Mouse (Mus musculus): ENCODE measurements around the gene 2310009B15Rik. TPM values are rescaled to one million over a fixed set of nuclear protein-coding genes. Genes with fewer than 3 reads are reported as not detected.

2310009B15Rik gene
- 11.3 and 21.2 TPM in 2 replicates for total RNA-seq (2021)
- long read RNA-seq, transcript 2310009B15Rik-201 (3 exons, 565 nt): major isoform, 6 of 15 reads
- long read RNA-seq, partial matches to known transcripts: 0 of 15 reads
- long read RNA-seq, other reads (novel, unspliced or antisense): 8 of 15 reads

GRCm38 (mm10) chr1:138856101-138856950 is at the start of gene 2310009B15Rik:
2310009B15Rik (minus strand) TSS chr1:138856852.
- DNase-seq: peak; percentile 90

GRCm38 (mm10) chr1:138906256-138906655 is 49.6 kb upstream of the 2310009B15Rik start:
- no peak for DNase-seq

GRCm38 (mm10) chr1:138905092-138905765 is 48.6 kb upstream of the 2310009B15Rik start:
- no peak for DNase-seq

GRCm38 (mm10) chr1:138903894-138904293 is 47.2 kb upstream of the 2310009B15Rik start:
- no peak for DNase-seq

GRCm38 (mm10) chr1:138901431-138902117 is 44.9 kb upstream of the 2310009B15Rik start:
- DNase-seq: no peak

GRCm38 (mm10) chr1:138896088-138896487 is 39.4 kb upstream of the 2310009B15Rik start:
- no peak for DNase-seq

- DNase-seq: no peak
Observed at GRCm38 (mm10) chr1:138877470-138878254, 21.0 kb upstream of the 2310009B15Rik start.

GRCm38 (mm10) chr1:138876371-138877045 is 19.9 kb upstream of the 2310009B15Rik start:
- DNase-seq: no peak

GRCm38 (mm10) chr1:138850823-138851222 is 5.8 kb downstream of the 2310009B15Rik start:
- DNase-seq: no peak

- no peak for DNase-seq
Observed at GRCm38 (mm10) chr1:138850161-138850539, 6.5 kb downstream of the 2310009B15Rik start.

GRCm38 (mm10) chr1:138849531-138850160 is 7.0 kb downstream of the 2310009B15Rik start:
- DNase-seq: no peak

- DNase-seq: peak; percentile 6
Observed at GRCm38 (mm10) chr1:138848511-138849109, 8.0 kb downstream of the 2310009B15Rik start, which contains the start of gene Lhx9. Lhx9 (minus strand) TSS chr1:138848577.

GRCm38 (mm10) chr1:138848026-138848425 is 8.6 kb downstream of the 2310009B15Rik start:
- DNase-seq: no peak

GRCm38 (mm10) chr1:138847146-138847545 is 9.5 kb downstream of the 2310009B15Rik start:
- no peak for DNase-seq

GRCm38 (mm10) chr1:138846581-138846980 is 10.1 kb downstream of the 2310009B15Rik start:
- DNase-seq: no peak

- DNase-seq: no peak
Observed at GRCm38 (mm10) chr1:138846131-138846530, 10.5 kb downstream of the 2310009B15Rik start.

GRCm38 (mm10) chr1:138845481-138845880 is 11.2 kb downstream of the 2310009B15Rik start:
- DNase-seq: no peak

GRCm38 (mm10) chr1:138844166-138844565 is 12.5 kb downstream of the 2310009B15Rik start:
- no peak for DNase-seq

- peak; percentile 13 for DNase-seq
Observed at GRCm38 (mm10) chr1:138843361-138844091, 13.1 kb downstream of the 2310009B15Rik start.
